Mouse (Mus musculus) kidney, adult 2 months (tissue): ENCODE data around the gene Dscam. TPM values are rescaled to one million over a fixed set of nuclear protein-coding genes. Genes with fewer than 3 reads are reported as not detected.

Experiments
- DNase-seq: peaks from one replicate; pipeline ENCODE4 v3.0.0; 2021
- H3K27ac ChIP-seq: fragments of 200-500 bp; 2 replicates; pipeline ENCODE4 v1.5.1; 2012; ENCODE audit warnings: low read depth, low read length, control low read depth, inconsistent platforms; ENCODE audit not compliant: insufficient read depth
- H3K27me3 ChIP-seq: fragments of 200-500 bp; replicated peaks from 2 replicates; pipeline ENCODE4 v1.6.1; 2012; ENCODE audit warnings: mild to moderate bottlenecking, moderate library complexity, low read length, inconsistent platforms; ENCODE audit not compliant: control insufficient read depth, insufficient read depth
- H3K36me3 ChIP-seq: fragments of 200-500 bp; 2 replicates; pipeline ENCODE4 v1.6.1; 2012; ENCODE audit warnings: mild to moderate bottlenecking, moderate library complexity, low read length, inconsistent platforms; ENCODE audit not compliant: control insufficient read depth, insufficient read depth
- H3K4me1 ChIP-seq: fragments of 200-500 bp; 2 replicates; pipeline ENCODE4 v1.6.1; 2011; ENCODE audit warnings: low read length; ENCODE audit not compliant: control insufficient read depth, insufficient read depth
- H3K4me3 ChIP-seq: fragments of 200-500 bp; 2 replicates; pipeline ENCODE4 v1.5.1; 2011; ENCODE audit warnings: mild to moderate bottlenecking, low read depth, low read length, control low read depth; ENCODE audit not compliant: insufficient read depth
- CTCF ChIP-seq: fragments of 200-500 bp; conservative IDR thresholded peaks from 2 replicates; pipeline ENCODE4 v1.5.1; 2011; ENCODE audit warnings: low read depth, mild to moderate bottlenecking, control low read depth, low read length, moderate library complexity, mixed read lengths; ENCODE audit not compliant: insufficient read depth, insufficient read length
- POLR2A ChIP-seq: fragments of 200-500 bp; IDR thresholded peaks from one replicate; pipeline ENCODE4 v1.6.1; 2011; ENCODE audit warnings: low read depth, low read length, control low read depth
- WGBS: fragments of 180-500 bp; shearing (Covaris S2); methylation state at CpG from one replicate; pipeline ENCODE4 v1.1.7; 2018; 5-methylcytosine and 5-hydroxymethylcytosine counted together
- polyA plus RNA-seq: library from polyadenylated mRNA; depleted of rRNA; stranded (reverse); fragments of >200 nt; gene quantifications from 2 replicates; pipeline ENCODE4 v1.2.3, GENCODE M21; 2012

The Dscam gene
- polyA plus RNA-seq, 1 experiment = 0.06 TPM

DNA sequence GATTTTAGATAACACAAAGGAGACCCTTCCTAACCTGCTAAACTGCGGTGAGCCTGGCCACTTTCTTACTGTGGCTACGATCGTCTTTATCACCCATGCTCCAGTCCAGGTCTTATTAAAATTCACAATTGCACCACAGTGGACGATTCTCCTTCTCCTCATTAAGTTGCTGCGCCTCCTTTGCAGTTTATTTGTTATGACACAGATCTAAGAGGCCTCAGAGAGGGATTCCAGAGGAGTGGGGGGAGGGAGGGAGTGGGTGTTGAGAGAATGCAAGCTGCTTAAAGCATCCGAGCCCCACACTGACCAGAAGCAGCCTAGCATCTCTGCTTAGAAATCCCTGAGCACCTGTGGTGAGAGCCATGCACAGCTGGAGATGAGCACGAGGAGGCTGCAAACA, 413.6 kb downstream of the Dscam start:
- no peak for DNase-seq
- WGBS = 32% methylated on average over 7 of the region's 7 CpGs
- Histone ChIP-seq H3K27ac (no peak overlapping the region), H3K4me1 (no peaks in the 10 kb centered on the region), H3K4me3 (no peak overlapping the region), H3K36me3 (no peaks in the 10 kb centered on the region), H3K27me3 (no peaks in the 10 kb centered on the region)
- TF ChIP-seq POLR2A (no peak), CTCF (no peak)

DNA sequence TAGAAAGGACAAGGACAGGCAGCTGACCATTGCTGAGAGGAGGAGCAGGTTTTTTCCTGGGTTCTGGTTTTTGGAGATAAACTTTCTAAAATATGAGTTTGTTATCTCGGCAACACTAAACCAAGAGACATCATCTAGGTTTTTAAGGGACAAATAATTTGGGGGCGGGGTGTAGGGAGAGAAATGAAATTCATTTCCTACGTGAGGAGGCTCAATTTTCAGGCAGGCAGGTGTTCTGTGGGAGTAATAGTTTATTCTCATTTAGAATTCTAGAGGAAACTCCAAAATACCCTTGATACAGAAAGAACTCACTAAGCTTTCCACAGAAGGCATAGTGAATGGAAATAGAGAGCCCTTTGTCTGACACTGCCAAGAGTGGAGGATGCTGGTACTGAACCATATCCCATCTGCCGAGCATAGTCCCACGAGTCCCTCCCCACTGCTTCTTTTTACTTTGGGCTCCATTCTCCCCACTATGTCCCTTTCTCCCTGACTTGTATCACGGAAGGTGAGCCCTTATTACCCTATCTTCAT, 415.5 kb downstream of the Dscam start:
- Histone ChIP-seq H3K27me3 (no peaks in the 10 kb centered on the region), H3K4me3 (no peak overlapping the region), H3K27ac (no peak overlapping the region), H3K36me3 (no peaks in the 10 kb centered on the region), H3K4me1 (no peaks in the 10 kb centered on the region)
- no peak for DNase-seq
- WGBS = 79% methylated on average over 6 of the region's 6 CpGs
- no peak for TF ChIP-seq POLR2A
- TF ChIP-seq CTCF = no peak

DNA sequence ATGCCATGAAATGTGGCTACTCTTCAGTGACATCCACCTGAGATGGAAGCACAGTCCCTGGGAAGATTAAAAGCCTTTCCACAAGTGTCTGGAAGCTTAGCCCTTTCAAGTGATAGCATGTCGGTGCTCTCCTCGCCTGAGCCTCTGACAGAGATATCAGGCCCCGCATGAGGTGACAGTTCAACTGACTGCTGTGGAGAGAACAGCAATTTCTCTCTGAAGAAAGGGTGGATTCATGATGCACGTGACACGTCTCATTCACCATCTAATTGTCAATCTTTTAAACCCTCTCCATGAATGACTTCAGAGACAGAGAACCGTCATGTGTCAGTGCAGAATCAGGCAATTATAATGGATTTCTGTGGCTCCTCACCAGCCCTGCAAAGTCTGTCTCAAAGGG, 416.2 kb downstream of the Dscam start:
- Histone ChIP-seq H3K36me3 (no peaks in the 10 kb centered on the region), H3K27ac (no peak overlapping the region), H3K4me3 (no peak overlapping the region), H3K27me3 (no peaks in the 10 kb centered on the region), H3K4me1 (no peaks in the 10 kb centered on the region)
- TF ChIP-seq CTCF = no peak
- TF ChIP-seq POLR2A = no peak
- no peak for DNase-seq
- 56% methylated on average over 6 of the region's 6 CpGs for WGBS

DNA sequence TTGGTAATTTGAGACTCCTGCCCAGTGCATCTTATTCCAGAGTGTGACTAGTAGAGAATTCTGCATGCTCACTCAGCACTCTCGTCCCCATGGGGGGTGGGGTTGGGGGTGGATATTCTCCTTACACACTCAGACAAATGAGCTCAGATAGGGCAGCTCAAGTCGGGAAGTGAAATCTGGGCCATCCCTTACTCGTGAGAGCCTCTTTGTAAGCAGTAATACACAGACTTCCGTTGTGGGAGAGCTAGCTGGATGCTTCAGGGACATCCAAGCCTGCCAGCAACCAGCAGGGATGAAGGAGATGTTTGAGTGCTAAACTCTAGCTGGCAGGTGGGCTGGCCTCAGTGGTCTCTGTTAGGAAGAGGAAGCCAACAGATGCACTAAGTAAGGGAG, 416.8 kb downstream of the Dscam start:
- 35% methylated on average over 4 of the region's 4 CpGs for WGBS
- TF ChIP-seq CTCF (no peak), POLR2A (no peak)
- no peaks in the 10 kb centered on the region for H3K4me1 ChIP-seq
- no peaks in the 10 kb centered on the region for H3K36me3 ChIP-seq
- no peak overlapping the region for H3K27ac ChIP-seq
- no peaks in the 10 kb centered on the region for H3K27me3 ChIP-seq
- no peak overlapping the region for H3K4me3 ChIP-seq
- DNase-seq = no peak

DNA sequence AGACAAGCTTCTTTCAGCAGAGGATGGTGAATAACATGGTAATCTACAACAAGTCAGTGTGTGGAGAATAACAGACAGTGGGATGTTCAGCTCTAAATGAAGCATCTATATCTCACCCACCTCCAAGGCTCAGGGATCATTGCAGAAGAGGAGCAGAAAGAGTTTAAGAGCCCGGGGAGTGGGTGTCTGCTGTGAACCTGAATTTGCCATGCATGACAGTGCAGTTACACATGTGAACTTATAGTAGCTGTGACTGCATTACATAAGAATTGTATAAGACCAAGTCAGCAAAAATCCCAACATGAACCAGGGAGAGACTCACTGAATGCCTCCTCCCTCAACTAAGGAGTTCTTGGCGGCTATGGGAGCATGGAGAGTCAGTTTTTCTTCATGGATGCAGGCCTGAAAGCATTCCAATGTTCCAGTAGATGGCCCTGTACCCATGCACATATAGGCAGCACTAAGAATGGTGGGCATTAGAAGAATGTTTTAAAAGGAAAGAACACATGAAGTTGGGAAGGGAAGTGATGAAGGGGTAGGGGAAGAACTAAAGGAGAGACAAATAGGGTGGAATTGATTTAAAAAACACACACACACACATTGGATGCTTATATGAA, 417.3 kb downstream of the Dscam start:
- H3K36me3 ChIP-seq = no peaks in the 10 kb centered on the region
- TF ChIP-seq CTCF (no peak), POLR2A (no peak)
- no peaks in the 10 kb centered on the region for H3K27me3 ChIP-seq
- no peak overlapping the region for H3K27ac ChIP-seq
- no peaks in the 10 kb centered on the region for H3K4me1 ChIP-seq
- WGBS = 64% methylated on average over 2 of the region's 2 CpGs
- H3K4me3 ChIP-seq = no peak overlapping the region
- no peak for DNase-seq

DNA sequence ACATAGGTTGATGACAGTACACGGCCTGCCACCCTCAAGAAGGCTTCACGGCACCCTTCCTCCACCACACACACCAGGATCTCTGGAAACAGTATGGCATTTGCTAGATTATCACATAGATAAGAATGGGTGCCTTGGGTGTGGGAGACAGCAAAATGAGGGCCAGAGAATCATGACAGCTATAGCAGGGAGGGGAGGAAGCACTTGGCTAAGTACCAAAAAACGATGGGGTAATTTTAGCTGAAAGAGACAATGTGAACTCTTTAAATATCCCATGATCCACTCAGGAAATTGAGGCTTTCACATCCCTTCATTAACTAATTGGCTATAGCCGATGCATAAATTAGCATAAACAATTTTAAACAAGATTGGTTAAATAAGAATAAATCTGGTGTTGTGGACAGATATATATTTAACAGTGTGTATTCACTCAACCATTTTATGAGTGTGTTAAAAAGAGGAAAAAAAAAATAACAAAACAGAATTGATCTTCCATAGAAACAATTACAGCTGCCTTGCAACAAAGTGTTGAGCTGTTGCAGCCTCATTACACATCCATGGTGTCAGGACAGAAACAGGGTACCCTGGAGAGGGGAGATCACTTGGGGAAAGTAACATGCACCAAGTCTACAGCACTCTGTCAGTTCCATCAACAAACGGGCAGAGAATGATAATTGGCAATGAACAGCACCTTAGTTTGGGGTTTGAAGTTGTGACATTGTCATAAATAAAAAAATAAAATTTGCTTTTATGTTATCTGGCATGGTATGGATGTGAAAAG, 427.9 kb downstream of the Dscam start:
- no peak for TF ChIP-seq CTCF
- no peak for TF ChIP-seq POLR2A
- 61% methylated on average over 5 of the region's 5 CpGs for WGBS
- H3K36me3 ChIP-seq = no peaks in the 10 kb centered on the region
- H3K27ac ChIP-seq = no peak overlapping the region
- no peak overlapping the region for H3K4me3 ChIP-seq
- DNase-seq = no peak
- no peaks in the 10 kb centered on the region; the same call in 1 of the 2 replicates for H3K27me3 ChIP-seq
- no peaks in the 10 kb centered on the region for H3K4me1 ChIP-seq

DNA sequence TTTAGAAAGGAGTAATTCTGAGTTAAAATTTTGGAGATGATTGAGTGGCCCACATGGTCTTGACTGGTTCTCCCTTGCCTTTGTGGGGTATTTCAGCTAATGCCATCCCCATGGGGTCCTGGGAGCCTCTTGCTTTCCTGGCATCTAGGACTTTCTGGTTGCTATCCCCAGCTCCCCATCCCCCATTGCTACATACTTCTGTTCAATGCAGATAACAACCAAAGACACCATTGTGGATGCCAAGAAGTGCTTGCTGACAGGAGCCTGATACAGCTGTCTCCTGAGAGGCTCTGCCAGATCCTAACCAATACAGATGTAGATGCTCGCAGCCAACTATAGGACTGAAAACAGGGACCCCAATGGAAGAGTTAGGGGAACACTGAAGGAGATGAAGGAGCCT, 429.2 kb downstream of the Dscam start:
- no peak for TF ChIP-seq CTCF
- TF ChIP-seq POLR2A = no peak
- Histone ChIP-seq H3K27ac (no peak overlapping the region), H3K4me3 (no peak overlapping the region), H3K4me1 (no peaks in the 10 kb centered on the region), H3K36me3 (no peaks in the 10 kb centered on the region), H3K27me3 (no peaks in the 10 kb centered on the region)
- WGBS = 85% methylated on average over 1 of the region's 1 CpGs
- no peak for DNase-seq
